Mouse (Mus musculus): ENCODE measurements at regions not wholly inside any gene's neighbourhood (a gene's known extent, or its start where the extent isn't known, plus 50 kb on each side); places are given as distances from the start of the nearest gene placed in this dataset.
A peak's percentile ranks its signal among the peaks of the same experiment; 100 is the strongest.

- Histone ChIP-seq H3K4me3 (ENCODE audit: low read depth, low read length) (no peak overlapping the region), H3K27ac (ENCODE audit: low read depth) (no peak overlapping the region), H3K27me3 (ENCODE audit: insufficient read depth, low read length) (no peaks in the 10 kb centered on the region), H3K4me1 (ENCODE audit: insufficient read depth) (no peaks in the 10 kb centered on the region), H3K4me2 (no peak overlapping the region), H3K36me3 (ENCODE audit: insufficient read depth) (no peaks in the 10 kb centered on the region), H3K9me3 (ENCODE audit: low read depth, low read length) (no peaks in the 10 kb centered on the region), H3K9ac (no peak overlapping the region)
- TF ChIP-seq CTCF (IDR thresholded peaks at IDR 0.05; ENCODE audit: low read depth) = no peak
- no peak for DNase-seq
- no peak for ATAC-seq (ENCODE audit: insufficient read depth)
These were observed 264.2 kb upstream of the Gm10306 start for GRCm38 (mm10) chr4:94292150-94292549.

GRCm38 (mm10) chr4:94317298-94317697 lies 239.0 kb upstream of the Gm10306 start:
- Histone ChIP-seq H3K4me3 (ENCODE audit: low read depth, low read length) (no peak overlapping the region), H3K4me2 (no peak overlapping the region), H3K27ac (ENCODE audit: low read depth) (no peak overlapping the region), H3K9me3 (ENCODE audit: low read depth, low read length) (no peaks in the 10 kb centered on the region), H3K4me1 (ENCODE audit: insufficient read depth) (no peaks in the 10 kb centered on the region), H3K27me3 (ENCODE audit: insufficient read depth, low read length) (no peaks in the 10 kb centered on the region), H3K36me3 (ENCODE audit: insufficient read depth) (no peaks in the 10 kb centered on the region), H3K9ac (no peak overlapping the region)
- ATAC-seq (ENCODE audit: insufficient read depth) (no peak), DNase-seq (no peak)
- no peak for TF ChIP-seq CTCF (IDR thresholded peaks at IDR 0.05; ENCODE audit: low read depth)

GRCm38 (mm10) chr4:94326759-94327158 lies 229.6 kb upstream of the Gm10306 start:
- no peak overlapping the region for H3K4me2 ChIP-seq
- H3K27me3 ChIP-seq (ENCODE audit: insufficient read depth, low read length) = no peaks in the 10 kb centered on the region
- H3K9me3 ChIP-seq (ENCODE audit: low read depth, low read length) = no peaks in the 10 kb centered on the region
- H3K27ac ChIP-seq (ENCODE audit: low read depth) = no peak overlapping the region
- ATAC-seq (ENCODE audit: insufficient read depth) = no peak
- no peaks in the 10 kb centered on the region for H3K36me3 ChIP-seq (ENCODE audit: insufficient read depth)
- 75% methylated on average over 2 of the region's 2 CpGs for WGBS
- H3K4me3 ChIP-seq (ENCODE audit: low read depth, low read length) = no peak overlapping the region
- no peak for TF ChIP-seq CTCF (IDR thresholded peaks at IDR 0.05; ENCODE audit: low read depth)
- DNase-seq = no peak
- H3K4me1 ChIP-seq (ENCODE audit: insufficient read depth) = no peaks in the 10 kb centered on the region
- H3K9ac ChIP-seq = no peak overlapping the region

- H3K9ac ChIP-seq = no peak overlapping the region
- no peak overlapping the region for H3K4me2 ChIP-seq
- no peaks in the 10 kb centered on the region for H3K4me1 ChIP-seq (ENCODE audit: insufficient read depth)
- no peaks in the 10 kb centered on the region for H3K36me3 ChIP-seq (ENCODE audit: insufficient read depth)
- TF ChIP-seq CTCF (IDR thresholded peaks at IDR 0.05; ENCODE audit: low read depth) = no peak
- no peaks in the 10 kb centered on the region for H3K27me3 ChIP-seq (ENCODE audit: insufficient read depth, low read length)
- no peaks in the 10 kb centered on the region for H3K9me3 ChIP-seq (ENCODE audit: low read depth, low read length)
- ATAC-seq (ENCODE audit: insufficient read depth) (no peak), DNase-seq (no peak)
- no peak overlapping the region for H3K4me3 ChIP-seq (ENCODE audit: low read depth, low read length)
- H3K27ac ChIP-seq (ENCODE audit: low read depth) = no peak overlapping the region
These were observed 213.0 kb upstream of the Gm10306 start for GRCm38 (mm10) chr4:94343331-94343730.

GRCm38 (mm10) chr4:94349273-94349672 lies 207.1 kb upstream of the Gm10306 start:
- Histone ChIP-seq H3K4me2 (no peak overlapping the region), H3K4me3 (ENCODE audit: low read depth, low read length) (no peak overlapping the region), H3K9me3 (ENCODE audit: low read depth, low read length) (no peaks in the 10 kb centered on the region), H3K36me3 (ENCODE audit: insufficient read depth) (no peaks in the 10 kb centered on the region), H3K9ac (no peak overlapping the region), H3K4me1 (ENCODE audit: insufficient read depth) (no peaks in the 10 kb centered on the region), H3K27me3 (ENCODE audit: insufficient read depth, low read length) (no peaks in the 10 kb centered on the region), H3K27ac (ENCODE audit: low read depth) (no peak overlapping the region)
- ATAC-seq (ENCODE audit: insufficient read depth) (no peak), DNase-seq (peak; percentile 8)
- TF ChIP-seq CTCF (IDR thresholded peaks at IDR 0.05; ENCODE audit: low read depth) = peak; percentile 13; the same call in 1 of the 2 replicates
- 55% methylated on average over 1 of the region's 1 CpGs for WGBS

GRCm38 (mm10) chr4:94356982-94357381 lies 199.4 kb upstream of the Gm10306 start:
- Histone ChIP-seq H3K36me3 (ENCODE audit: insufficient read depth) (no peaks in the 10 kb centered on the region), H3K27ac (ENCODE audit: low read depth) (no peak overlapping the region), H3K4me1 (ENCODE audit: insufficient read depth) (no peaks in the 10 kb centered on the region), H3K4me3 (ENCODE audit: low read depth, low read length) (no peak overlapping the region), H3K9me3 (ENCODE audit: low read depth, low read length) (no peaks in the 10 kb centered on the region), H3K27me3 (ENCODE audit: insufficient read depth, low read length) (no peaks in the 10 kb centered on the region), H3K4me2 (no peak overlapping the region), H3K9ac (no peak overlapping the region)
- no peak for TF ChIP-seq CTCF (IDR thresholded peaks at IDR 0.05; ENCODE audit: low read depth)
- 61% methylated on average over 1 of the region's 1 CpGs for WGBS
- DNase-seq (no peak), ATAC-seq (ENCODE audit: insufficient read depth) (no peak)

DNA sequence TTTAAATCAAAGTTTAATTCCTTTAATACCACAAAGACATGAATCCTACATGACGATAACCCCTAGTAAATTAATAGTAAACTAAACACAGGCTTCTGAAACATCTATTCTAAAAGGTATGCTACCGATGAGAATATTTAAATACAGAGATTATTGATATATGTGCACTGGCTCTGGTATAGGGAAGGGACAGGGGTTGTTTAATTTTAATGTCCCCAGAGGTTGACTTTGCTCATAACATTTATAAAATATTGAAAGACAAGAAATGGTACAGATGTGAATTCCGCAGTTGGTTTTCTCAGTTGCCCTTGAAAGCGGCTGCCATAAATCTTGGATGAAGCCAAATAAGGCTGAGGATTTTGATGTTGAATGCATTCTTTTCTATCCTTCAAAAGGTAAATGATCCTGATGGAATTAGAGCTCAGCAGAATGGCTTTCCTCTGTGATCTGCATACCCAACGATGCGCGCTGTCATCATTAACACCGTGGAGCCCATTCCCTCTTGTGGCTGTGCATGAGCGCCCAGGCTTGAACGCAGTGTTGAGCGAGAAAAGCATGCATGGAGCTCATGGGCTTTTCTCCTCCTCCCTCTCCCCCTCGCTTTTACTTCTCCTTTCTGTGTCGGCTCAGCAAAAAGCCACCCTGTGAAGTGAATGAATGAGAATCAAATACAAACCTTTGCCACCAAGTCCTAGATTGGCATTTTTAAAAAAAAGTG lies 195.4 kb upstream of the Gm10306 start:
- no peak for TF ChIP-seq CTCF (IDR thresholded peaks at IDR 0.05; ENCODE audit: low read depth)
- ATAC-seq (ENCODE audit: insufficient read depth) = no peak
- no peak overlapping the region for H3K4me2 ChIP-seq

More for the DNA sequence above, 195.4 kb upstream of the Gm10306 start:
- Histone ChIP-seq H3K4me3 (ENCODE audit: low read depth, low read length) (no peak overlapping the region), H3K4me1 (ENCODE audit: insufficient read depth) (no peaks in the 10 kb centered on the region), H3K9ac (no peak overlapping the region), H3K27ac (ENCODE audit: low read depth) (no peak overlapping the region), H3K36me3 (ENCODE audit: insufficient read depth) (no peaks in the 10 kb centered on the region), H3K9me3 (ENCODE audit: low read depth, low read length) (no peaks in the 10 kb centered on the region), H3K27me3 (ENCODE audit: insufficient read depth, low read length) (no peaks in the 10 kb centered on the region)
- DNase-seq = no peak
- WGBS = 82% methylated on average over 13 of the region's 13 CpGs
